Mouse (Mus musculus): ENCODE data around the gene Aifm3. TPM values are rescaled to one million over a fixed set of nuclear protein-coding genes. Genes with fewer than 3 reads are reported as not detected.
"Not testable (repeated sequence)": the region's sequence is repeated elsewhere in the genome, so short reads cannot be mapped to it uniquely, and the experiment has no call there.

The Aifm3 gene
- polyA plus RNA-seq, 1 experiment, result not detected

DNA sequence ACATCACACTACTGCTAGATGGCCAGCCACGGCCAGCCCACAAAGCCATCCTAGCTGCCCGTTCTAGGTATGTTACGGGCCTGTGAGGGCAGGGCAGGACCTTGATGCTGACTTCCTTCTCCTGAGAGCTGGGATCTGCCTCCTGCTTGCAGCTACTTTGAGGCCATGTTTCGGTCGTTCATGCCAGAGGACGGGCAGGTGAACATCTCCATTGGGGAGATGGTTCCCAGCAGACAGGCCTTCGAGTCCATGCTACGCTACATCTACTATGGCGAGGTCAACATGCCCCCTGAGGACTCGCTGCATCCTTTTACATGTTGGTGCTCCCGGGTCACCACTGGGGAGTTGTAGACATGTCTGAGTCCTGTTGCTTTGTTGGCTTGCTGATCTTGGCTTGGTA, 34.7 kb downstream of the Aifm3 start:
- Histone ChIP-seq H3K4me3 (ENCODE audit: insufficient read depth, low read depth, low read length) (no peak overlapping the region), H3K4me1 (ENCODE audit: control insufficient read depth, insufficient read depth, insufficient read length, low read length) (no peaks in the 10 kb centered on the region), H3K27ac (replicated peaks; ENCODE audit: low read depth, low read length) (no peak overlapping the region)

DNA sequence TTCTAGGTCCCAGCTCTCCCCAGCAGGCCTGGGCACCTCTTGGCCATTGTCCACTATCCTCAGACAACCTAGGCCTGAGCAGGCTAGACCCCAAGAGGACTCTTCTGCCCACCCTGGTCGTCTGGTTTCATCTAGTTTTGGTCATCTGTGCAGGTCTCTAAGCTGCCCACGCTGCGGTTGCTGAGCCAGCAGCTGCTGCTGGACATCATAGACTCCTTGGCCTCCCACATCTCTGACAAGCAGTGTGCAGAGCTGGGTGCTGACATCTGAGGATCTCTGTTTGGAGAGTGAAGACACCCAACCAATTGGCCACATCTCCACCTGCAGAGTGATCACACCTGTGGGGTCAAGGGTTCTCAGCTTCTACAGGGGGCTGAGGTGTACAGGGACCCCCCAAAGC, 36.1 kb downstream of the Aifm3 start:
- Histone ChIP-seq H3K4me3 (ENCODE audit: insufficient read depth, low read depth, low read length) (no peak overlapping the region), H3K27ac (replicated peaks; ENCODE audit: low read depth, low read length) (no peak overlapping the region), H3K4me1 (ENCODE audit: control insufficient read depth, insufficient read depth, insufficient read length, low read length) (peaks cover 3% of the 10 kb centered on the region; the same call in 1 of the 2 replicates)

DNA sequence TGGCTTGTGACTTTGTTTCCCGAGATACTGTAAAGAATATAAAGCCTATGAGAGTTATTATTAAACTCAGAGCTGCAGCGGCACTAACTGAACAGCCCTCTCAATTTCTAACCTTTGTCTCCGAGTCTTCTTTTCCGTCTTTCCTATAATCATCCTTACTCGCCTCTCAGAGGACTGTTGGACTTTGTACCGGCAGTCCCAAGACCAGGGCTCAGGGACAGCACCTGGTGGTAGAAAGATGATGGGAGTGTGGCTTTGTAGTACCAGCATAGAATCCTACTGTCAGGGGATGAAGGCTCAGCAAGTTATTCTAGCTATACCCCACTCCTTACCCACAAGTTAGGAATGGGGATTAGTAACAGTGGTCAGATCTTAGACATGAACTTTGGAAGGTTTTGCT, 36.8 kb downstream of the Aifm3 start:
- Histone ChIP-seq H3K27ac (replicated peaks; ENCODE audit: low read depth, low read length) (no peak overlapping the region), H3K4me3 (ENCODE audit: insufficient read depth, low read depth, low read length) (no peak overlapping the region), H3K4me1 (ENCODE audit: control insufficient read depth, insufficient read depth, insufficient read length, low read length) (peaks cover 3% of the 10 kb centered on the region; the same call in 1 of the 2 replicates)

DNA sequence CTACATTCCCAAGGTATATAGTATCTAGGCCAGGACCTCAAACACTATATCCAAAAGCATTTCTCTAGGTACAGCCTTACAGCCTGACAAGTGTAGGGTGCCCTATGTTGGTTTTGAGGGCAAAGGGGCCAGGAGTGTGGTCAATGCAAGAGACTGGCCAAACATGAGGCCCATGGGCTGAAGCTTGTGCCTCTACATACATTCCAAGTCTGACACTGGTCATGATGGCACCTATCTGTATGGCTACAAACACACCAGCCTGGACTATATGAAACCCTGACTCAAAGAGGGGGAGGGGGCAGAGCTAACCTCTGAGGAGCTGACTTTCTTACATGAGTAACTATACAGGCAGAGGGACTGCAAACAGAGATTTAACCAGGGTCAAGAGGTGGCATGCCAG, 38.2 kb downstream of the Aifm3 start:
- H3K4me1 ChIP-seq (ENCODE audit: control insufficient read depth, insufficient read depth, insufficient read length, low read length), result peaks cover 8% of the 10 kb centered on the region; the same call in 1 of the 2 replicates

DNA sequence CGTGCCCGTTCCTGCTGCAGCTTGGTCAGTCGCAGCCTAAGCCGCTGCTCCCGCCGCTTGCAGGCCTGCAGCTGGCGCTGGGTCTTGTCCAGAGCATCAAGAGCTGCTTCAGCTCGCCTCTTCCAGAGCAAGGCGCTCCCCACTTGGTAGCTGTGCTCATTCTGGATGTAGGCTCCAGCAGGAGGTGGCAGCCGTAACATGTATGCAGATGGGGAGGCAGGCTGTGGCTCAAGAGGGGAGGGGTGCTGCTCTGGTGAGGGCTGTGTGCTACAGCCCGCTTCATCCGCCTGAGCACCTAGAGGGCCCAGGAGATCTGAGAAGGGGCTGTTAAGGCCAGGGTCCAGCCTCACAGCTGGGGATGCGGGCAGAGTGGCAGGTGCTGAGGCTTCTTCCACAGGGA, 38.9 kb downstream of the Aifm3 start:
- Histone ChIP-seq H3K4me3 (ENCODE audit: insufficient read depth, low read depth, low read length) (no peak overlapping the region), H3K4me1 (ENCODE audit: control insufficient read depth, insufficient read depth, insufficient read length, low read length) (peaks cover 8% of the 10 kb centered on the region; the same call in 1 of the 2 replicates), H3K27ac (replicated peaks; ENCODE audit: low read depth, low read length) (no peak overlapping the region)

More for the DNA sequence above, 38.2 kb downstream of the Aifm3 start:
- Histone ChIP-seq H3K4me3 (ENCODE audit: insufficient read depth, low read depth, low read length) (no peak overlapping the region), H3K27ac (replicated peaks; ENCODE audit: low read depth, low read length) (no peak overlapping the region)

DNA sequence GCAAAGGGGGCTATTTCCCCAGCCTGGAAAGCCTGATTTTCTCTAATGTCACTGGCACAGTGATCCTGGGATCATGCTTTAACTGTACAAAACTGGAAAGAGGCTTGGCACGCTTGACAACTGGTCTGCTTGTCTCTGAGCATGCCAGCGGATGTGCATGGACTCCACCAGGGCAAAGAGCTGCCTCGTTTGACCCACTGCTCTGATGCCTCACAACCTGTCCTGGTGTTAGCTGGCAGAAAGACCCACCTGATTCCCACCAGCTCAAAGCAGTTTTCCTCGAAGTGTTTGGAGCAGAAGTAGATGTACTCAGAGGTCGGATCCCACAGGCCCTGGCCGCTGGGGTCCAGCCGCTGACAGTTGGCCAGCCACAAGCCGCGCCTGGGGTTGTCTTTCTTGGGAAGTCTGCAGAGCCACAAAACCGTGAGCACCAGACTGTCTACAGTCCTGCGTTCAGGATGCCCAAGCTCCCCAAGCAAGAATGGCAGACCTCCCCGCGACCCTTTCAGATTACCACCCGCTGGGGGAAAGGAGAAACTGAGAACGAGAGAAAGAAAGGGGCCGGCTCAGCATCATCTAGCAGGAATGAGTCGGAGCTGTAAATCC, 40.7 kb downstream of the Aifm3 start:
- Histone ChIP-seq H3K4me3 (ENCODE audit: insufficient read depth, low read depth, low read length) (peak overlapping the region; percentile 71), H3K4me1 (ENCODE audit: control insufficient read depth, insufficient read depth, insufficient read length, low read length) (peaks cover 8% of the 10 kb centered on the region; the same call in 1 of the 2 replicates), H3K27ac (replicated peaks; ENCODE audit: low read depth, low read length) (peak overlapping the region; percentile 50)

DNA sequence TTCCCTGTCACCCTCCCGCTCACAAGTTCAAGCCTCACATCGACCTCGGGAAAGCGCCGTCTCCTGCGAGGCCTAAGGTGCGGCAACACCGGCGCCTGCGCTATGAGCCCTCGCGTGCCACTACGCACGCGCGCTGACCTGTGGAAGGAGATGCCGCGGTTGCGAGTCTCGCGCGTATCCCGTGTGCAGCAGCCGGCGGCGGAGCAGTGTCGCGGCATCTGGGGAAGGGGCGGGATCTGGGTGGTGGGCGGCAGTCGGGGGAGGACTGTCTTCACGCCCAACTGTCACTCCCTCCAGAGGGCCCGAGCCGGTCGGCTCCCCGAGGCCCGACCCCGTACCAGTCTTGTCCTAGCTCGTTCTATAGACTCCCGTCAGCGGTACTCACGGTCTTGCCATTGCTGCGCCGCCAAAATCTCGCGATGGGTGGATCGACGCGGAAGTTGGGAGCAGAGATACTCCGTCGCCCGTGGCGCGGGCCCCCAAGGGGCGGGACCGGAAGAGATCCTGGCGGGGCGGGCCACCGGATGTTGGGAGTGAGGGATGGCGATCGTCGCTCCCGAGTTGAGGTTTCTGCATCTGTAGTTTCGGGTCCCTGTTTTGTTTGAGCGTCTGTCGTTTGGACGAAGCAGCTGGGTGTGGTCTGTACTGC, 41.4 kb downstream of the Aifm3 start, which contains the start of gene Thap7:
Gene Thap7, minus strand, starts transcription at position 497 of the 649 bp plus-strand sequence.
- H3K4me3 ChIP-seq (ENCODE audit: insufficient read depth, low read depth, low read length), result peak within 1 kb of the TSS; percentile 71
- H3K4me1 ChIP-seq (ENCODE audit: control insufficient read depth, insufficient read depth, insufficient read length, low read length), result peaks cover 8% of the 10 kb centered on the region; the same call in 1 of the 2 replicates
- peak within 1 kb of the TSS; percentile 61 for H3K27ac ChIP-seq (replicated peaks; ENCODE audit: low read depth, low read length)

DNA sequence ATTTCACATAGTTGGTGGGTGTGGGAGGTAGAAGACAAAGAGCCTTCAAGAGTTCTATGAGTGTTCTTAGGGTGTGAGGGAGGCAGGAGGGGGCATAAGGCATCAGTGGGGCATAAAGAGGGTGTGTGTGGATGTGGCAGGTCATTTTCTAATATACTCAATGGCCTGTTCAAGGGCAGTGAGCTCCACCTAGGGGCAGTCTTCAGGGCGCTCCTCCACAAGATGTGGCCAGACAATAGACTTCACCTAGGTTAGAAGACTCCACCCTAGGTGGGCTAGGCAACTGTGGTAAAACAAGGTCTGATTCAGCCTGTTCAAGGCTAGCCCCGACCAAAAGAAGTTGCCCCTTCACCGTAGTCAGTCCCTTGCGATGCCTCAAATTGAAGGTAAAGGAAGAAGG, 42.9 kb downstream of the Aifm3 start:
- no peak overlapping the region for H3K27ac ChIP-seq (replicated peaks; ENCODE audit: low read depth, low read length)
- H3K4me3 ChIP-seq (ENCODE audit: insufficient read depth, low read depth, low read length), result no peak overlapping the region
- peaks cover 8% of the 10 kb centered on the region; the same call in 1 of the 2 replicates for H3K4me1 ChIP-seq (ENCODE audit: control insufficient read depth, insufficient read depth, insufficient read length, low read length)

DNA sequence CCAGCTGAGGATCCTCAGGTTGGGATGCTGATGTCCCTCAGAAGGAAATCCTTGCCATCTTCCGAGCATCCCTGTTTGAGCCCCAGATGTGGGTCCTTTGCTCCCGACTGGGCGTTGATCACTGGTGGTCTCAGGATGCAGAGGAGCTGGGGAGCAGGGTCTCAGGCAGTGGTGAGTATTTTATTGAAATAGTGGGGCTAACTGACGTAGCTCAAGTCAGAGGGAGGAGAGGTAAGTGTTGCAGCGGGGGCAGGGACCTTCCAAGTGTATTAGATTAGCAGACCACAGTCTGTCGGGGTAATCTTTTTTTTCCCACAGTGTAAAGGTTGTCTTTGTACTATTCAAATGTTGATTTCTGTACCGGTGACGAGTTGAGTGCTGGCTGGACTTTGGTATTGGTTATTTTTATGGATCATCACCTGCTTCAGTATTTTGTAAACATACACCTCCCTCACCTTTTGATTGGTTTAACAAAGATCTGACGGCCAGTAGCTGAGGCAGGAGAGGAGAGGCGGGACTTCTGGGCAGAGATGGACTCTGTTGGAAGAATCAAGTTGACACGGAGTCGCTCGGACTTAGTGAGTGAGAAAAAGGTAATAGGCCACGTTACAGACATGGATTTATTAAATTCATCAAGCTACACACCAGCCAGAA, 43.4 kb downstream of the Aifm3 start:
- Histone ChIP-seq H3K4me1 (ENCODE audit: control insufficient read depth, insufficient read depth, insufficient read length, low read length) (peaks cover 8% of the 10 kb centered on the region; the same call in 1 of the 2 replicates), H3K27ac (replicated peaks; ENCODE audit: low read depth, low read length) (no peak overlapping the region), H3K4me3 (ENCODE audit: insufficient read depth, low read depth, low read length) (no peak overlapping the region)

DNA sequence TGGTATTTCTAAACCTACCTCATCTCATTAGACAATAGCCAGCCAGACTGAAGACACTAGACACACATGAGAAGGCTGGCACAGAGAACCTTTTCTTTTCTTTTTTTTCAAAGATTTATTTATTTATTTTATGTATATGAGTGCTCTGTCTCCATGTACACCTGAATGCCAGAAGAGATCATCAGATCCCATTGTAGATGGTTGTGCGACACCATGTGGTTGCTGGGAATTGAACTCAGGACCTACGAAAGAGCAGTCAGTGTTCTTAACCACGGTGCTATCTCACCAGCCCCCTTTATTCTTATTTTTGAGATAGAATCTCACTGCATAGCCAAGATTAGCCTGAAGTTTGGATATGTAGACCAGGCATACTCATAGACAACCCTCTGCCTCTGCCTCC, 47.2 kb downstream of the Aifm3 start:
- Histone ChIP-seq H3K4me1 (ENCODE audit: control insufficient read depth, insufficient read depth, insufficient read length, low read length) (peaks cover 3% of the 10 kb centered on the region; the same call in 1 of the 2 replicates), H3K27ac (replicated peaks; ENCODE audit: low read depth, low read length) (no peak overlapping the region), H3K4me3 (ENCODE audit: insufficient read depth, low read depth, low read length) (no peak overlapping the region)

DNA sequence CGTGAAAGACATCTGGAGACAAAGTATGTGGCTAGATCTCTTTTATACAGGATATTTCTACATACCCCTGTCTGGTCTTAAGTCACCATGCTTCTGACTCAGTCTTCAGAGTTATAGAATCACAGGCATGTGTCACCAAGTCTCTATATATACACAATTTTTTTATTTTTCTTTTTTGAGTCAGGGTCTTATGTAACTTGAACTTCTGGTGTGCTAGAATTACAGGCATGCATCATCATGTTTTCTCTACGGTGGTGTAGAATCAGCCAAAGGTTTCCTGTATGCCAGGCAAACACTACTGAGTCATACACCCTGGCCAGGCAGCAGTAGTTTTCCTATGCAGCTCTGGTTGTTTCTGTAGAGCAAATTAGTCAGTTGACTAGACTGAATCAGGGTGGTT, 53.2 kb downstream of the Aifm3 start:
- no peak overlapping the region for H3K27ac ChIP-seq (replicated peaks; ENCODE audit: low read depth, low read length)
- H3K4me3 ChIP-seq (ENCODE audit: insufficient read depth, low read depth, low read length), result no peak overlapping the region
- H3K4me1 ChIP-seq (ENCODE audit: control insufficient read depth, insufficient read depth, insufficient read length, low read length), result no peaks in the 10 kb centered on the region

DNA sequence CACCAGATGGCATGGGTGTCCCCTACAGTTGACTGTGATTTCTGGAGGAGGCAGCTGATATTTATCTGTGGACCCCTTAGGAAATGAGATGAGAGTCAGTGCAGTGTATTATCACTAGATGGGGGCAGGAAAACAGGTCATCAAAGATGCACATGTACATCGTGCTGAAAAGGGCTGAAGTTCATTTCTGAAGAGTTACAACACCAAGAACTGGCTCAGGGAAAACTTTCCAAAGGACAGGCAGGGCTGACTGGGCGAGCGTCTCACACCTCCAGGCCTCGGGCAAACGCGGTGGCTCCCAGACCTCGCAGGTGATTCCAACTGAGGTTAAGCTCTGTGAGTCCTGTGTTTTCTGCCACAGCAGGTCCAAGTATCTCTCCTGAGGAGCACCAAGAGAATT, 63.4 kb downstream of the Aifm3 start:
- Histone ChIP-seq H3K27ac (replicated peaks; ENCODE audit: low read depth, low read length) (no peak overlapping the region), H3K4me3 (ENCODE audit: insufficient read depth, low read depth, low read length) (no peak overlapping the region), H3K4me1 (ENCODE audit: control insufficient read depth, insufficient read depth, insufficient read length, low read length) (no peaks in the 10 kb centered on the region)

DNA sequence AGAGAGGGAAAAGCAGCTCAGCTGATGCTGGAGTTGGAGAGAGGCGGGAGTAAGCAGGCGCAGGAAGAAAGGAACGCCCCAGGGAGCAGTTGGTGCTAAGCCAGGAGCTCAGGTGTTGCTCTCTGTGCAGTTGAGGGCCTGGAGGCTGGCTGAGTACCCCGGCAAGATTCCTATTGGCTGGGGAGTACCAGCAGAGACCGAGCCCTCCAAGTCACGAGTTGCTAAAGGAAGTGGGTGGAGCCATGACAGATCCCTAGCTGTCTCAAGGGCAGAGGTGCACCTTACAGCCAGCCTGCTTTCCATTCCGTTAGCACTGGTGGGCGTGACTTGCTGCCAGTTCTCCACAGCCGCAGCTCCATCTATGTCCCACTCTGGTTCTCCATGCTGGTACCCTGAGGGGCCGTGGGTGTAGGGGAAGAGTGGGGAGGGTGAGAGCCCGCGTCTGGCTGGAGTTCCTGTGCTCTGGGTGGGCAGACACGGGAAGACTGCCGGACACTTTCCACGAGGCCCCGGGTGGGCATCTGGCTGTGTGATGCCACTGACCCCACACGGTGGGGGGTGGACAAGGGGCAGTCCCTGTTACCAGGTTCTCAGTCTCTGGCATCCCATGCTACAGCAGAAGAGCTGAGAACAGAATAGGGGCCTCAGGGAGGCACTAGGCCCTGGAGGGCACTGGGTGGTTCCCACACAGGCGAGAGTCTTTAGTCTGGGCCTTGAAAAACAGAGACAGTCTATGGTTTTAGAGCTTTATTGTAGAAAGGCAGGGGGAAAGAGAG, 64.7 kb downstream of the Aifm3 start:
- no peak overlapping the region for H3K27ac ChIP-seq (replicated peaks; ENCODE audit: low read depth, low read length)
- H3K4me3 ChIP-seq (ENCODE audit: insufficient read depth, low read depth, low read length), result peak overlapping the region; percentile 36
- H3K4me1 ChIP-seq (ENCODE audit: control insufficient read depth, insufficient read depth, insufficient read length, low read length), result no peaks in the 10 kb centered on the region

DNA sequence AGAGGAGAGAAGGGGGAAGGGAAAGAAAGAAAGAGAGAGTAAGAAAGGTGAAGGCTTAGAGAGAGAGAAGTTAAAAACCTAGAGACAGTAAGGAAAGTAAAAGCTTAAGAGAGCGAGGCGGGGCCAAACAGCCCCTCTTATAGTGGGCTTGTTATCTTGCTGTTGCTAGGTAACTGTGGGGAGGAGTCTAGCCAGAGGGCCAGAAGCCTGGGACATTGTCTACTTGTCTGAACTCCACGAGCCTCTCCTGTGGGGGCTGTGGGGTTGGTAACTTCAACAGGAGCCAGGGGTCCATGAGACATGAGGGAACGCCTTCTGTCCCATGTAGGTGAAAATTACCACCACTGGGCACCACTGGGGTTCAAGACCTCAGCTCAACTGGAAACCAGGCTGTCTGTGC, 65.3 kb downstream of the Aifm3 start:
- not testable (repeated sequence) for H3K27ac ChIP-seq (replicated peaks; ENCODE audit: low read depth, low read length); H3K4me1 ChIP-seq (ENCODE audit: control insufficient read depth, insufficient read depth, insufficient read length, low read length); H3K4me3 ChIP-seq (ENCODE audit: insufficient read depth, low read depth, low read length)

DNA sequence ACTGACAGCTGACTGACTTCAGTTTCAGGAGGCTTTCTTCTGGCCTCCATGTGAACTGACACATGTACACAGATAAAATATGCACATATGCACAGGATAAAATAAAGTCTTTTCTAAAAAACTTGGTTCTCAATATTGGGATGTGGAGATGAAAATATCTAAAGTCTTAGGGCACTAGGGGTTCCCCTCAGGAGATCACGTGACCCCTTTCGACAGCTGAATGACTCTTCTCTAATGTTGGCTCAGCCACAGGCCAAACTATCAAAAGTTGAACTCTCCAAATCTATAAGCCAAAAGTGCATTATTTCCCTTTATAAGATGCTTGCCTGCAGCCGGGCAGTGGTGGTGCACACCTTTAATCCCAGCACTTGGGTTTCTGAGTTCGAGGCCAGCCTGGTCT, 66.8 kb downstream of the Aifm3 start:
- no peaks in the 10 kb centered on the region for H3K4me1 ChIP-seq (ENCODE audit: control insufficient read depth, insufficient read depth, insufficient read length, low read length)
- no peak overlapping the region for H3K4me3 ChIP-seq (ENCODE audit: insufficient read depth, low read depth, low read length)
- H3K27ac ChIP-seq (replicated peaks; ENCODE audit: low read depth, low read length), result no peak overlapping the region
